Mouse (Mus musculus) stomach, postnatal 0 days (tissue): Measurements from ENCODE around the gene C2cd3.

Experiments used
- CTCF ChIP-seq: IDR thresholded peaks from 2 replicates; pipeline ENCODE4 v1.5.1; 2016; ENCODE audit warnings: antibody characterized with exemption, low read depth, mild to moderate bottlenecking, moderate library complexity
- EP300 ChIP-seq: optimal IDR thresholded peaks from 2 replicates; pipeline ENCODE3; 2016; ENCODE audit warnings: antibody characterized with exemption

DNA sequence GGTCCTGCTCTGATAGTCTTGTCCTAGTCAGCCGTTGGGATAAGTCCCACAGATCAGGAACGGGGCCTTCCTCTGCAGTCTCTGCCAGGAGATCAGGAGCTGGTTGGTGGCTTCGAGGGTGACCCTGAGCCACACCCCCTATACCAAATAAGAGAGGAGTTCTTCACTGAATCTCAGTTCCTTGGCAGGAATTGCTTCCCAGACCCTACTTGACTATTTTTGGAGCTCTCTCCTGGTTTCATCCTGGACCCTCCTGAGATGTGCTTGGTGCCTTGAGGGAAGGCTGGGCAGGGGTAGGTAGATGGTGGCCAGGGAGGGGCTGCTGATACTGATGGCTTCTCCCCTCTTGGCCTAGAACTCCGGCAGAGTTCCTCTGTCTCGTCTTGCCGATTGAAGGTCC, 124.3 kb downstream of the C2cd3 start:
- TF ChIP-seq CTCF = no peak
- no peak for TF ChIP-seq EP300
